Mouse (Mus musculus): ENCODE measurements at regions not wholly inside any gene's neighbourhood (a gene's known extent, or its start where the extent isn't known, plus 50 kb on each side); places are given as distances from the start of the nearest gene placed in this dataset.

GRCm38 (mm10) chr2:7840612-7841011 lies 331.2 kb upstream of the Celf2 start:
- DNase-seq (ENCODE audit: low spot score in 2 of 2), result no peak

- DNase-seq (ENCODE audit: low spot score in 2 of 2), result no peak
Measured at GRCm38 (mm10) chr2:7837877-7838276, 328.5 kb upstream of the Celf2 start.

GRCm38 (mm10) chr2:7831239-7831638 lies 321.9 kb upstream of the Celf2 start:
- no peak for DNase-seq (ENCODE audit: low spot score in 2 of 2)

GRCm38 (mm10) chr2:7826272-7826671 lies 316.9 kb upstream of the Celf2 start:
- no peak for DNase-seq (ENCODE audit: low spot score in 2 of 2)

GRCm38 (mm10) chr2:7796415-7796814 lies 287.1 kb upstream of the Celf2 start:
- DNase-seq (ENCODE audit: low spot score in 2 of 2), result no peak

- no peak for DNase-seq (ENCODE audit: low spot score in 2 of 2)
Measured at GRCm38 (mm10) chr2:7792456-7793145, 283.2 kb upstream of the Celf2 start.

- DNase-seq (ENCODE audit: low spot score in 2 of 2), result no peak
Measured at GRCm38 (mm10) chr2:7778610-7779009, 269.2 kb upstream of the Celf2 start.

- DNase-seq (ENCODE audit: low spot score in 2 of 2), result no peak
Measured at GRCm38 (mm10) chr2:7734097-7734730, 224.9 kb upstream of the Celf2 start.

- DNase-seq (ENCODE audit: low spot score in 2 of 2), result no peak
Measured at GRCm38 (mm10) chr2:7730960-7731359, 221.6 kb upstream of the Celf2 start.

- no peak for DNase-seq (ENCODE audit: low spot score in 2 of 2)
Measured at GRCm38 (mm10) chr2:7722283-7722935, 213.0 kb upstream of the Celf2 start.

- no peak for DNase-seq (ENCODE audit: low spot score in 2 of 2)
Measured at GRCm38 (mm10) chr2:7711046-7711445, 201.7 kb upstream of the Celf2 start.

GRCm38 (mm10) chr2:7710476-7710875 lies 201.1 kb upstream of the Celf2 start:
- no peak for DNase-seq (ENCODE audit: low spot score in 2 of 2)

- DNase-seq (ENCODE audit: low spot score in 2 of 2), result no peak
Measured at GRCm38 (mm10) chr2:7683355-7683754, 174.0 kb upstream of the Celf2 start.

GRCm38 (mm10) chr2:7640892-7641291 lies 131.5 kb upstream of the Celf2 start:
- DNase-seq (ENCODE audit: low spot score in 2 of 2), result no peak

GRCm38 (mm10) chr2:7622716-7623285 lies 113.4 kb upstream of the Celf2 start:
- DNase-seq (ENCODE audit: low spot score in 2 of 2), result no peak

GRCm38 (mm10) chr2:7619888-7620664 lies 110.7 kb upstream of the Celf2 start:
- peak; percentile 25 to 75 for DNase-seq (ENCODE audit: low spot score in 2 of 2)

- no peak for DNase-seq (ENCODE audit: low spot score in 2 of 2)
Measured at GRCm38 (mm10) chr2:7578196-7578595, 68.8 kb upstream of the Celf2 start.

All from cerebellum, postnatal 4 days (tissue).